Mouse (Mus musculus) cerebellum, adult 9-11 months (tissue): ENCODE measurements around the gene Kbtbd7.
"Not testable (repeated sequence)": the region's sequence is repeated elsewhere in the genome, so short reads cannot be mapped to it uniquely, and the experiment has no call there.

Source experiments
- DNase-seq: peaks from one replicate; pipeline ENCODE4 v3.0.0; 2022

Gene Kbtbd7

GRCm38 (mm10) chr14:79451681-79452590 is 25.6 kb downstream of the Kbtbd7 start, which contains the start of gene Kbtbd6:
Gene Kbtbd6, plus strand, starts transcription at chr14:79451835.
- peak; percentile 78 for DNase-seq

- not testable (repeated sequence) for DNase-seq
Observed at GRCm38 (mm10) chr14:79452591-79452934, 26.3 kb downstream of the Kbtbd7 start.

DNA sequence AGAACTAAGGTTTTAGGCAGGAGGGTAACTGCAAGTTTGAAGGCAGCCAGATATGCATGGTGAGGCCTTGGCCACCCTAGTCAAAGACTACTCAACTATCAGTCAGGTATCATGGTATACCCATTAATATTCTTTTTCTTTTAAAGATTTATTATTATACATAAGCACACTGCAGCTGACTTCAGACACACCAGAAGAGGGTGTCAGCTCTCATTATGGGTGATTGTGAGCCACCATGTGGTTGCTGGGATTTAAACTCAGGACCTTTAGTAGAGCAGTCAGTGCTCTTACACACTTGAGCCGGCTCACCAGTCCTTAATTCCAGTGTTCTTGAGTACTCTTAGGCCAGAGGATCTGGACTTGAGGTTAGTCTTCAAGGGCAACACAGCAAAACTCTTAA is 34.1 kb downstream of the Kbtbd7 start:
- no peak for DNase-seq

- DNase-seq: no peak
Observed at GRCm38 (mm10) chr14:79460988-79461387, 34.7 kb downstream of the Kbtbd7 start.

DNA sequence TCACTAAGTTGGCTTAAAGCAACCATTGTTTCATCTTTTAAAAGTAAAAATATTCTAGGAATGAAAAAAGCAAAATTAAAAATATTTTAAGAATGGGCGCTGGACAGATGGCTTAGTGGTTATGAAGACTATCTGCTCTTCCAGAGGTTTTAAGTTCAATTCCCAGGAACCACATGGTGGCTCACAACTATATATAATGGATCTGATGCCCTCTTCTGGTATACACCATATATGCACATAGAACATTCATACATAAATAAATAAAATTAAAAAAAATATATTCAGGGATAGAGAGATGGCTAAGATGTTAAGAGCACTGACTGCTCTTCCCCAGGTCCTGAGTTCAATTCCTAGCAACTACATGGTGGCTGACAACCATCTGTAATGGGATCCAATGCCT is 39.3 kb downstream of the Kbtbd7 start:
- DNase-seq: no peak

GRCm38 (mm10) chr14:79467621-79468020 is 41.3 kb downstream of the Kbtbd7 start:
- DNase-seq: no peak

DNA sequence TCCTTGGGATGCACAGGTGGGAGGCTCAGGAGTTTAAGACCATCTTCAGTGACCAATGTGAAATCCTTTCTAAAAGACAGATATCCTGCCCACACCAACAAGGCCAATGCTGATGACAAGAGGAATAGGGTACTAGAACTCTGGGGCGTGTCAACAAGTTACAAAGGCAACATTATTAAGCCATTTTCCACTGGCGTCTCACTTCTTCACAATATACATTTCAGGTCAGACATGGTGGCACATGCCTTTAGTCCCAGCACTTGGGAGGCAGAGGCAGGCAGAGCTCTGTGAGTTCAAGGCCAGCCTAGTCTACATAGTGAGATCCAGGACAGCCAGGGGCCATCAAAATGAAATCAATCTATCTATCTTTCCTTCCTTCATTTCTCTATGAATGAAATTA is 47.1 kb downstream of the Kbtbd7 start:
- DNase-seq: no peak
